Mouse (Mus musculus): ENCODE results near the gene Tmprss5.

DNA sequence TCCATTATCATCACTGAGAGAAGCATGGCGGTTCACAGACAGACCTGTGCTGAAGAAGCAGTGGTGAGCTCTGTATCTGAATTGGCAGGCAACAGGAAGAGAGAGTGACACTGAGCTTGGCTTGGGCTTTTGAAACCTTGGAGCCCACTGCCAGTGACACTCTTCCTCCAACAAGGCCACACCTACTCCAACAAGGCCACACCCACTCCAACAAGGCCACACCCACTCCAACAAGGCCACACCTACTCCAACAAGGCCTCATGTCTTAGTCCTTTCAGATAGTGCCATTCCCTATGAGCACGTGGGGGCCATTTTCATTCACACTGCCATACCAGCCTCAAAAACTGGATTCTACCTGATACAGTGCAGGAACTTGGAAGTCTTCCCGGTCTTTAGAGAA, 17.8 kb downstream of the Tmprss5 start:
- TF ChIP-seq EP300 (optimal IDR thresholded peaks at IDR 0.05) (no peak), CTCF (IDR thresholded peaks at IDR 0.05; ENCODE audit: low read depth) (no peak)
